Mouse (Mus musculus): Measurements from ENCODE around the gene Lcorl. TPM values are rescaled to one million over a fixed set of nuclear protein-coding genes. Genes with fewer than 3 reads are reported as not detected.

Lcorl gene
- 10 to 100 TPM; 25.7 to 29.8 TPM for total RNA-seq (2021)

DNA sequence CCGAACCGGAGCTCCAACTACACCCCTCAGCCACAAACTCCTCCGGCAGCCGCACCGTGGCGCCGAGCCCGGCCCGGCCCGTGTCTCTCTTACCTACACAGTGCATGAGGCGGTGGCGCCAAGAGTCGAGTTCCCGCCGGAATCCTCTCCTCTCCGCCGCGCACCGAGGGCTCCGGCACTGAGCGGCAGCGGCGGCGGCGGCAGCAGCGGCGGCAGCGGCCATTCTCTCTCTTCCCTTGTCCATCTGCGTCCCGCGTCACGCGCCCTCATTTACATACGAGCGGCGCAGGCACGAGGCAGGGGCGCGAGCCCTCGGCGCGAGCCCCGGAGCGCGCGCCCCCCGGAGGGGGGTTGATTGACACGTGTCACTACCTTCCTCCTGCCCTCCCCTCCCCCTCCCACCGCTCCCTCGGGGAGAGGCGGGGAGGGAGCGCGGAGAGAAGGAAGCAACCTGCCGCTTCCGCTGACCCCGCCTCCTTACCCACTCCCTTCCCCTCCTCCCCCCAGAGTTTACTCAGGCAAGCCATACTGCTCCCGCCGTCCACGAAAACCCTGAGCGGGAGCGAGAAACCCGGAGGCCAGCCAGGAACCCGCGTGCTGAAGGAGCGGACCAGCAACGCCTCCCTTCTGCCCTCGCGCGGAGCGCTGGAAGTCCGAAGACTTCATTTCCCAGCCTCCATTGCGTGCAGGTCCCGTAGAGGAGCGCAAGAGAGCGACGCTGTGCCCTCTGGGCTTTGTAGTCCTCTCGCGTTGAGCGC, at the start of gene Lcorl:
Gene Lcorl, minus strand, starts transcription at position 362 of the 758 bp plus-strand sequence.
- intact Hi-C loops (cut with DNase I): loop anchor here (5.0 kb wide), 3 partner anchors 100 to 490 kb away; no protein-coding TSS in a partner anchor
- DNase-seq (ENCODE audit: low spot score in 2 of 2): peak; percentile 93 to 97

DNA sequence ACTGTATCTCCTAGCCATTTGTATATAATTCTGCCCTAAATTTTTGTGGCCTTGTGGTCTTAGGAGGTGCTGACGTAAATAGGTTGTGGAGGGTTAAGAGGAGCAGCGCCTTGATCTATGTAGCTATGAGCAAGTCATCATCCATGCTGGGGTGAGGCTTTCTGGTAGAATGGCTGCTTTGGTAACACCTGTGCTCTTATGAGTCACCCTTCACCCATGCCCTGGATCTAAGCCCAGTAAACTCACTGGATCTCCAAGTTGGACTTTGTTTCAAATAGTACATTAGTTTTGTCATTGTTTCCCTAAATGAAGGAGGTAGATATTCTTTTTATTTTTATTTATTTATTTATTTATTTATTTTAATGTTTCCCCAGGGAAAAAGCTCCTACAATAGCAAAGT, 47.3 kb upstream of the Lcorl start:
- no peak for DNase-seq (ENCODE audit: low spot score in 2 of 2)
- intact Hi-C loops (cut with DNase I): no loop called here

DNA sequence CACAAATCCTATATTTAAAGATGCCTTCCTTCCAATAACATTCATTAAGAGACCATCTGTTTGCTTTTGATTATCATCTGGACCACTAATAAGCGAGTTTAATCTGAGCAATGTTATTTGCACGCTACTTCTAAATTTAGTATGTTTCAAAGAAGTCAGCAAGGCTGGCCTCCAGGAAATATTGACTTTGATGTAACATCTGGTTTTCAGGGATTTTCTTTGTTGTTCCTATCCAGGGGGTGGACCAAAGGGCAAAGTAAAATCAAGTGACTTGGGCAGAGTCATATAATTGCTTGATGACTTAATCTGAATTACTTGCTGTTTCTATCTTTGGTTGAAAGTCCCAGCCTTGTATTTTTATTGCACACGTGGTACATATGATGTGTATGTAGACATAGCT, 45.8 kb upstream of the Lcorl start:
- intact Hi-C loops (cut with DNase I): no loop called here

DNA sequence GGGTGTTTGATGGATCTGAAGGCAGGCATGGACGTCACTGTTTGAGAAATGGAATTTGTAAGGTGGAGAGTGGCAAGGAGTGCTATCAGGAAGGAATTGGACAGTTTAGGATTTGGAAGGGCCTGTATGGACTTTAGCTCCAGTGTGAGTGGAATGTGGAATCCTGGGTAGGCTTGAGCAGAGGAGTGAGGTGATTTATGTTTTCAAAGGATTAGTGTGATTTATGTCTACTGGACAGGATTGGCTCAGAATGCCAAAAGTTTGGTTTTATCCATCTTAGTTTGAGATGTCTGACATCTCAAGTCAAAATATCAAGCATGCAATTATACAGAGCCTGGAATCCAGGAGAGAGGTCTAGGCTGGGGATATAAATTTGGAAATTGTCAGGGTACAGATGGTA, 37.9 kb upstream of the Lcorl start:
- no peak for DNase-seq (ENCODE audit: low spot score in 2 of 2)
- intact Hi-C loops (cut with DNase I): no loop called here

More for the DNA sequence above, 45.8 kb upstream of the Lcorl start:
- no peak for DNase-seq (ENCODE audit: low spot score in 2 of 2)

DNA sequence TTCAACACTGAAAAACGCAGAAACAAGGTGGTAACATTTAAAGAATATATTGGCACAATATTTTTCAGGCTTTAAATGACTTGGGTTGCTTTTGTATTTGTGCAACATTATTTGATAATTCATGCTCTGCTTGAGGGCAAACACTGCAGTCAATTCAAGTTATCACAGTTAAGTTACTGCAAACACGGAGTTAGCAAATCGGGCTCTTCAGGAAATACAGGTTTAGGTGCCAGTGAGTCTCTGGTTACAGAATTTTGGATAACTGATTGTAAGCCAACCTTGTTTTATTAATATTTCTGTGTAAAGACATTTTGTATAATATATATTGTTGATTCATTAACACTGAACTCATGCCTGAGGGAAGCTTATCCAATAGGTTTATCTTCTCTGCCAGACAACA, 36.3 kb upstream of the Lcorl start:
- no peak for DNase-seq (ENCODE audit: low spot score in 2 of 2)
- intact Hi-C loops (cut with DNase I): no loop called here

DNA sequence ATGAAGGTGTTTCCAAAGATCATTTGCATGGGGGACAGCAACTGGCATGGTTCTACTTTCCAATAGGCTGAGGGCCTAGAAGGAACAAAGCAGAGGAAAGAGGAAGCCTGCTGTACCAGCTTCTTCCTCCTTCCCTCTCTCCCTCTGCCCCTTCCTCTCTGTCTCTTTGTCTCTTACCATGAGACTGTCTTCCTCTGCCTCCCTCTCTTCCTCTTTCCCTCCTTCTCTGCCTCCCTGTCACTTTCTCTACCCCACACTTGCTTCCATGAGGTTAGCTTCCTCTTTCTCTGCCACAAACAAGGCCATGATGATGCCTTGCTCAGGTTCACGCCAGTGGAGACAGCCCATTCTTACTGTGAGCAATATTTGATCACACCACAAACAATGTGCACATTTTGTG, 18.9 kb upstream of the Lcorl start:
- intact Hi-C loops (cut with DNase I): no loop called here
- no peak for DNase-seq (ENCODE audit: low spot score in 2 of 2)

DNA sequence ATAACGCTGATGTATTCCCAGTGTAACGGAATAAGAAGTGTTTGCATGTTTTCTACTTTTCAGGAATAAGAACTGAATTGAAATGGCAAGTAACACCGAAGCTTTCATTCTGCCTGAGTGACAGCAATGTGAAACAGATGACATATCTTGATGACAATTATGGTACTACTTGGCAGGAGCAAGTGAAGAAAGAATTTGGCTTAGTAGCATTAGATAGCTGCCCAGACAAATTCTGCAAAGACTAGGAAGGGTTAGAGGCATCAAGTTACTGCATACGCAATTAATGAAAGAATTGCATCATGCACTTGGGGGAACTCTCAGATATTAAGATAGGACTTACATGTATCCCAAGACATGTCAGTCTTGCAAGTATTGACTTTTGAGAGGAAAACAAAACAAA, 18.1 kb upstream of the Lcorl start:
- DNase-seq (ENCODE audit: low spot score in 2 of 2): no peak
- intact Hi-C loops (cut with DNase I): no loop called here

DNA sequence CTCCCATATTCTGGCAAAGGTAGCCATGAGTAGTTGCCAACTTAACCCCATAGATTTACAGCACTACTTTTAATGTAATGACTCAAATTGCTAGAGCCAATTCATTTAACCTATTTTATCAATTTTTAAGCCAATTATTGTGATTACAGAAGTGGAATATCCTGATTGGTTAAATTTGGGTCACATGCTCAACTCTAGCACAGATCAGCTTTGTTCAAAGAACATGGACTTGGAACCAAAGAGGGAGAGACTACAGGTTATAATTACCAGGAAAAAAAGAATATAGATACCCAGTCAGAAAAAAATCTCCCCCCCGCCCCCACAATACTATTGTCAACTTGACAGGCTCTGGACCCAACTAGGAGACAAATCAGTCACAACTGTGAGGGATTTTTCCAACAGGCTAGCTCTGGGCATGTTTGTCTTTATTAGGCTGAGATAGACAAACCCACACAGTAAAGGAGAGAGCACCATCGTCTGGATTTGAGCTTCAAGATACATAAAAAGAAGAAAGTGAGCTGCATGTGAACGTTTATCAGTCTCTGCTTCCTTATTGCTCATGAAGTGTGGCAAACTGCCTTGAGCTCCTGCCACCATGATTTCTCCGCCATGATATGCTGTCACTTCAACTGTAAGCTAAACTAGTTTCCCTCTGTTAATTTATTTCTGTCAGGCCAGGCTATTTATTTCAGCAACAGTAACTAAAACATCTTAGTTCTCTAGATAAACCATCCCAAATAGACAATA, 17.0 kb upstream of the Lcorl start:
- intact Hi-C loops (cut with DNase I): no loop called here
- no peak for DNase-seq (ENCODE audit: low spot score in 2 of 2)

DNA sequence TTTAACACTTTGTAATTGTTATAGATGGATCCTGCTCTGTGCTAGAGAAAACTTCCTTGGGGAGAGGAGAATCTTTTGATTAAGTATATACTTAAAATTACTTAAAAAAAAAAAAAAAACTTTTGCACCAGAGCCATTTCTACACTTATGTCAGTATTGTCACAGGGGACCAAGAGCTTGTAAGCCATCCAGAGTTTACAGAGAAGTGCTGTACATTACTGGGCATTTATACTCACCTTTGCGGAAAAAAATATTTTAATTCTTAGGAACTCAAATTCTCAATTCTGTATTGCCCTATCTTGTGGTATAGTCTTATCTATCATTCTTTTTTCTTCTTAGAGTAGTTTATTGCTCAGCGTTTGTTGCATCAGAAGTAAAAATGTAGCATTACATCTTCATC, 953 bp upstream of the Lcorl start:
- intact Hi-C loops (cut with DNase I): loop anchor here (5.0 kb wide), 3 partner anchors 101 to 489 kb away; no protein-coding TSS in a partner anchor
- DNase-seq (ENCODE audit: low spot score in 2 of 2): no peak

DNA sequence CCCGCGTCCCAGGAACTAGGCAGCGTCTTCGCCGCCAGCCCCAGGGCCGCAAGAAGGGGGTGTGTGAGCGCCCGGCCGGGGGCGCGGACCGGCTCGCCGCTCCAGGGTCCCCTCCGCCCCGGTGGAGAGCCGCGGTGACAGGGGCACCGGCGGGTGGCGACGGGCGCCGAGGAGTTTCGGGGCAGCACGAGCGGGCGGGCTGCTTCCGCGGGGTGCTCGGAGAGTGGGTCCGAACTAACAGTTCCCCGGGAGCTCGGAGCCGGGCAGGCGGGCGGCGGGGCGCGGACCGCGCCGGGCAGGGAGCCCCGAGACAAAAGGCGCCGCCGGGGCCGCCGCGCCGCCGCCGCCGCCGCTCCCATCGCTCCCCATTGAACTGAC, 550 bp downstream of the Lcorl start:
- DNase-seq (ENCODE audit: low spot score in 2 of 2): peak in 1 of 2 experiments; percentile 3
- intact Hi-C loops (cut with DNase I): loop anchor here (5.0 kb wide), 3 partner anchors 100 to 490 kb away; no protein-coding TSS in a partner anchor

DNA sequence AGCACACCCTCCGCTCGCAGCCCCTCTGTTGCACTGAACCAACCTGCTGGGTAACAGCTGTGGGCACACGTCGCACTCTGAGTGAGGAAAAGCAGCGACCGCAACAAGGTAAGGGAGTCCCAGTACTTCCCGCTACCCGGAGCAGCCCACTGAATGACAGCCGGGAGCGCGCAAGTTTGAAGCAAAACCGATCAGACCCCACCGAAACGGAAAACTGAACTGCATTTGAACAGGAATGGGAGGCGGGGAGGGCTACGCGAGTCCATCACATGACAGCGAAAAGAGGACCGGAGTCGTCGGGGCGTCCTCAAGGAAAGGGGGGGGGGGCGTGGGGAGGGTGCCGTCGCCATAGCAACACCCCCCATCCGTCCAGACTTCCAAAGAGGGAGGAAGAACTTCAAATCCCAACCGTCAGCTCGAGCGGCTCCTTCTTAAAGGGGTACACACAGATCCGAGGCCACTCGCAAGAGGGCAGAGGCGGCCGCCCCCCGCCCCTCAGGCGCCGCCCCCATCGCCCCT, 1.1 kb downstream of the Lcorl start:
- peak; percentile 45 to 72 for DNase-seq (ENCODE audit: low spot score in 2 of 2)
- intact Hi-C loops (cut with DNase I): loop anchor here (5.0 kb wide), 3 partner anchors 99 to 491 kb away; no protein-coding TSS in a partner anchor

DNA sequence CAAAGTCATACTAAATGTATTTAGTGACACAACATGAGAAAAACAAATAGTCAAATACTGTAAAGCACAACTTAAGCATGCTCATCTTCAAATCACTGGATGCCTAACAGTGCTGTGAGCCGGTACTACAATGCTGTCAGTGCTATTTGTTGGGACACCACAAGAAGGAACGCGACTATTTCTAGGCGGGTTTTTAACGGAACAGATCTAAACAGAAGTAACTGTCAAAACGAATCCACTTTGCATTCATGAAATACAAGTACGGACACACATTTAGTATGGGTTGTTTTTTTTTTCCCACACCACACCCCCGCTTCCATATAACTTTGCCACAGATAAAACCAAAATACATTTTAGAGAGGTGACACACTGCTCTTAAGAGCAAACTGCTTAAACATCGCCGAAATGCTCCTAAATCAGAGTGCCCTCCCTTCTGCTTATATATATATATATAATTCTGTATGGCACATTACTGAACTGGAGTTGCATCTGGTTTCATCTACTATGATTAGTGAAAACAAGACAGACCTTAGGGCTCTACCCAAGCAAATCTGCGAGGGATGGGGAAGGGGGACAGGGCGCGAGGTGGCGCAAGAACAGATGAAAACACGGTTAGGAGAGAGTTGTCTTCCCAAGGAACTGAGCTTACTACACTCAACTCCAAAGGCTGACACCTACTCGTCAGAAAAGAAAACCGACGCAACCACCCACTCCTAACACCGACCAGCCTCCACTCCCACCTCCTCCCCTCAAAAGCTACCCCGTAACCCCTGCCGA, 1.7 kb downstream of the Lcorl start:
- intact Hi-C loops (cut with DNase I): loop anchor here (5.0 kb wide), 3 partner anchors 98 to 492 kb away; no protein-coding TSS in a partner anchor
- peak; percentile 37 to 73 for DNase-seq (ENCODE audit: low spot score in 2 of 2)

DNA sequence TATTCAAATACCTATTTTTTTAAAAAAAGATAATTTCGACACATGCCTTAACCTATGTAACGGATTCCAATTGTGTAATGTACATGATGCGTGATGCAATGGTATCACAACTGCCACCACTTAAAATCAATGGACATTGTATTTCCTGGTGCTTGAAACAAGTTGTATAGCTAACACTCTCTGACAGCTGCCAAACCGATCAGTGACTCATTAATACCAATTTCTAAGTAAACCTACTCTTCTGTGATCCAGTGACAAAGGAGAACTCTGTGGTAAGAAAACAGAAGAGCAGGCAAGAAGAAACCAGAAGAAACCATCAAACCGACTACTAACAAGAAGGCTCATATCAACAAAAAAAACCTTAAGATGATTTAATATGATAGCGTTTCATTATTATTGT, 12.7 kb downstream of the Lcorl start:
- intact Hi-C loops (cut with DNase I): no loop called here
- DNase-seq (ENCODE audit: low spot score in 2 of 2): no peak

DNA sequence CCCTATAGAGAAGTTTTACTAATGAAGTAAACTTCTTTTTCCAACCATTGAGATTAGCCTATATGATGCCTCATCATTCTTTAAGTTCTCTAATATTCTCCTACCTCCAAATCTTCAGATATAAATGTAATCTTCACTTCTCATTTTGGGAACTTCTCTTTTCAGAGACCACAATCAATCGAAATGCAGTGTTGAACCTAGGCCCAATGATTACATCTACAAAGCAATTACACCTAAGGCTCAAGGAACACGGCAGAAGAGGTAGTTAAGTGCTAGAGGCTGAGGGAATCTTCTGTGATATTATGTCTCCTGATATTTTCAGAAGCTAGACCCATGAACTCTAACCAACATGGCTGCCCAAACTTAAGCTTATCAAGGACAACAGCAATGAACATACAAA, 22.3 kb downstream of the Lcorl start:
- intact Hi-C loops (cut with DNase I): no loop called here

DNA sequence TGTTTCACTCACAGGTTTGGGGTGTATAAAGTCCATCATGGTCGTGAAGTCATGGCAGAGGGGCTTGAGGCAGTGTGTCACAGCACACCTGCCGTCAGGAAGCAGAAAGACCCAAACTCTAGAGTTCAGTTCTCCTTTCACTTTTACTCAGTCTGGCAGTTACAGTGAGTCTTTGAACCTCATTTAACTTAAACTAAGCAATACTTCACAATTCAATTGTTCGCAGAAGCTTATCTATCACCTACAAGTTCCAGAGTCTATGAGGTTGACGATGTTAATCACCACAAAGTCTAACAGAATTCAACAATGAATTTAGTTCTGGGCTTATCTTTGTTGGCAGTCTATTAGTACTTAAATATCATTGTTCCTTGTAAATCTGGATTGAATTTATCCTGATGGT, 45.9 kb downstream of the Lcorl start:
- intact Hi-C loops (cut with DNase I): no loop called here
- DNase-seq (ENCODE audit: low spot score in 2 of 2): no peak

More for the DNA sequence above, 22.3 kb downstream of the Lcorl start:
- no peak for DNase-seq (ENCODE audit: low spot score in 2 of 2)

DNA sequence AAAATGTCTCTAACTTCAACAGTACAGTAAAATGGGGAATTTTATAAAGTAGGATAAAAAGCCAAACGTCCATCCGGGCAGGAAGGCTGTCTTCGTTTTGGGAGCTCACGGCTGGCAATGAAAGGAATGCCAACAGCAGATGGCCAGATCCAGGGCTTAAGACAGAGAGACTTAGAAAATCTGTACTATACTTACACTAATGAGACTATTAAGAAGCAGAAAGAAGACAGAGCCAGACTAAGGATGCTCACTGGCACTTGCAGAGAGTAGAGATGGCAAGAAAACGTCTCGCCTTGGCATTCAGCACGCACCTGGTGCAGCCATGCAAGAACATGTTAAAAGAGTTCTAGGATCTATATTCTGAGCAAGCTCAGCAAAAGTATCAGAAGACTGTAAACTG, 65.6 kb downstream of the Lcorl start:
- DNase-seq (ENCODE audit: low spot score in 2 of 2): no peak
- intact Hi-C loops (cut with DNase I): no loop called here

DNA sequence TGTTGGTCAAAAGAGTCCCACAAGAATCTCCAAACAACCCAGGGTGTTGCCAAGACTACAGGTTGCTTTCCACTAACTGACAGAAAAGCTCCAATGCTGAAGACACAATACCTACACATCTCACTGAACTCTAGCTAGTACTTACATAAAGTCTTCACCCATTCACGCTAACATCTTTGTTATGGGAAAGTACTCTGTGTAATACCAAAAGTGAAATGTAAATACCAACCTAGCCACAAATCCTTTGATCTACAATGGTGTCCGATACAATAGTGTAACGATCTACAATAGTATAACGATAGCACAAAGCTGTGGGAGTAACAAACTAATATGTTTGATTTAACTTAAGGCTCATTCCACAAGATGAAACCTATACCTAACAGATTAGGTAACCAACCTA, 67.2 kb downstream of the Lcorl start:
- DNase-seq (ENCODE audit: low spot score in 2 of 2): no peak
- intact Hi-C loops (cut with DNase I): no loop called here

DNA sequence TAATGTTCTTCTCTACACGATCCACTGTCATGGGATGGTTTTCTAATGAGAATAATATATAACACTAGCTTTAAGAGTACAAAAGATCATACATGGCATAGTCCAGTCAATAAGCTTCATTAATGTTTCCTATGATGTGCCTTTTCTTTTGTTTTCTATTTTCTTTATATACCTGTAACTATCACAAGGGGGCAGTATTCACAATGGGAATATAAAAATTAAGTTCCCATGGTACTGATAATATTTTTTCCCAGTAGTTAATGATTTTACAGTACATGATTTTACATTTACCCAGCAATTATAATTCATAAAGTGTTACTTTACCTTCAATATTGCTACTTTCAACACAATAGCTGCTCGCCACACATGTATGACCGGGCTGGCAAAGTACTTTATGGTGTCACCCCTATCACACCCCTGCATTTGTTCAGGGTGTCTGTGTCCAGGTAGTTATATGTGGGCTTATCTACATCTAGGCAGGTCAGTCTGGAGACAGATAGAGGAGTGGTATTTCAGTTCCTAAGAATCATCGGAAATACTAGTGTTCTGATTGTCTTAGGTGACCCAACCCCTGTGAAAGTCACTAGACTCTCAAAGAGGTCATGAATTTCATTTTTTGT, 99.8 kb downstream of the Lcorl start:
- intact Hi-C loops (cut with DNase I): loop anchor here (2.0 to 10.0 kb wide), 3 partner anchors 100 to 589 kb away; partner anchors contain the start of gene Lcorl
- no peak for DNase-seq (ENCODE audit: low spot score in 2 of 2)

DNA sequence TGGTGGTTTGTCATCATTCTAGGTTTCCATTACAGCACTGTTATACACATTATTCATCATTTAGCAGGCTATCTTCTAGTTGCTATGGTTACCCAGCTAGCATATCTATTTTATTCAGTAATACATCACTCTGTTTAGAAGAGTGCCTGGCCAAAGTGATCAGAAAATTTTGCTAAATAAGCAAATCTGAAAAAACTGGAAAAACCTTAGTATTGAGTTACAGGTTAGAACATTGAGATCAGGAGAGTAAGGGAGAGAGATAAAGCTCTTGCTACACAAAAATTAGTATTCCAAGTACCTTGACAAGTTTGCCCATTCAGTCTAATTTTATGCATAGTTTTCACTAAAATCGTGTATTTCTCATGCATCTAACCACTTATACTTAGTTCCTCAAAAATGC, 119.5 kb downstream of the Lcorl start:
- no peak for DNase-seq (ENCODE audit: low spot score in 2 of 2)
- intact Hi-C loops (cut with DNase I): no loop called here

All from left cerebral cortex, postnatal 25 days (tissue).